Mouse (Mus musculus): ENCODE results near the gene Sox4. TPM values are rescaled to one million over a fixed set of nuclear protein-coding genes. Genes with fewer than 3 reads are reported as not detected.

The Sox4 gene
- total and polyA plus RNA-seq, 2 experiments, result 0.46 to 0.60 TPM

- WGBS, result under 1% methylated on average over 98 of the region's 98 CpGs
- H3K27me3 ChIP-seq (ENCODE audit: control insufficient read depth, insufficient read depth, low read length), result peaks cover 18% of the 10 kb centered on the region
- peaks cover 8% of the 10 kb centered on the region; the same call in 1 of the 2 replicates for H3K4me1 ChIP-seq (ENCODE audit: control insufficient read depth, insufficient read depth, low read length)
- H3K79me2 ChIP-seq (ENCODE audit: control insufficient read depth, insufficient read depth, low read length), result no peaks in the 10 kb centered on the region
- H3K9ac ChIP-seq (ENCODE audit: low read depth, low read length), result peak overlapping the region; percentile 73
- DNase-seq (ENCODE audit: extremely low read depth, low read depth, low spot score), result peak; percentile 21
- peak overlapping the region; percentile 26 for H3K27ac ChIP-seq (replicated peaks; ENCODE audit: insufficient read depth, low read depth, low read length)
- TF ChIP-seq CTCF (IDR thresholded peaks at IDR 0.05; ENCODE audit: low read depth, low read length), result 0 out of 2 replicates have a peak, but pooled peaks have one; percentile 7
- TF ChIP-seq POLR2A (IDR thresholded peaks at IDR 0.05; ENCODE audit: extremely low read depth, insufficient read depth, low read length), result no peak
- H3K36me3 ChIP-seq (ENCODE audit: control insufficient read depth, insufficient read depth, low read length), result no peaks in the 10 kb centered on the region
- H3K4me3 ChIP-seq (ENCODE audit: insufficient read depth, low read depth, low read length), result peak overlapping the region; percentile 76
Measured at GRCm38 (mm10) chr13:28952576-28953571, 639 bp downstream of the Sox4 start.

- Histone ChIP-seq H3K79me2 (ENCODE audit: control insufficient read depth, insufficient read depth, low read length) (no peaks in the 10 kb centered on the region), H3K27ac (replicated peaks; ENCODE audit: insufficient read depth, low read depth, low read length) (no peak overlapping the region), H3K4me3 (ENCODE audit: insufficient read depth, low read depth, low read length) (peak overlapping the region; percentile 76), H3K36me3 (ENCODE audit: control insufficient read depth, insufficient read depth, low read length) (no peaks in the 10 kb centered on the region), H3K4me1 (ENCODE audit: control insufficient read depth, insufficient read depth, low read length) (peaks cover 8% of the 10 kb centered on the region; the same call in 1 of the 2 replicates), H3K9ac (ENCODE audit: low read depth, low read length) (peak overlapping the region; percentile 73), H3K27me3 (ENCODE audit: control insufficient read depth, insufficient read depth, low read length) (peaks cover 18% of the 10 kb centered on the region)
- WGBS, result 2% methylated on average over 92 of the region's 92 CpGs
- DNase-seq (ENCODE audit: extremely low read depth, low read depth, low spot score), result no peak
- no peak for TF ChIP-seq POLR2A (IDR thresholded peaks at IDR 0.05; ENCODE audit: extremely low read depth, insufficient read depth, low read length)
- TF ChIP-seq CTCF (IDR thresholded peaks at IDR 0.05; ENCODE audit: low read depth, low read length), result no peak
Measured at GRCm38 (mm10) chr13:28951691-28952575, 1.6 kb downstream of the Sox4 start.

DNA sequence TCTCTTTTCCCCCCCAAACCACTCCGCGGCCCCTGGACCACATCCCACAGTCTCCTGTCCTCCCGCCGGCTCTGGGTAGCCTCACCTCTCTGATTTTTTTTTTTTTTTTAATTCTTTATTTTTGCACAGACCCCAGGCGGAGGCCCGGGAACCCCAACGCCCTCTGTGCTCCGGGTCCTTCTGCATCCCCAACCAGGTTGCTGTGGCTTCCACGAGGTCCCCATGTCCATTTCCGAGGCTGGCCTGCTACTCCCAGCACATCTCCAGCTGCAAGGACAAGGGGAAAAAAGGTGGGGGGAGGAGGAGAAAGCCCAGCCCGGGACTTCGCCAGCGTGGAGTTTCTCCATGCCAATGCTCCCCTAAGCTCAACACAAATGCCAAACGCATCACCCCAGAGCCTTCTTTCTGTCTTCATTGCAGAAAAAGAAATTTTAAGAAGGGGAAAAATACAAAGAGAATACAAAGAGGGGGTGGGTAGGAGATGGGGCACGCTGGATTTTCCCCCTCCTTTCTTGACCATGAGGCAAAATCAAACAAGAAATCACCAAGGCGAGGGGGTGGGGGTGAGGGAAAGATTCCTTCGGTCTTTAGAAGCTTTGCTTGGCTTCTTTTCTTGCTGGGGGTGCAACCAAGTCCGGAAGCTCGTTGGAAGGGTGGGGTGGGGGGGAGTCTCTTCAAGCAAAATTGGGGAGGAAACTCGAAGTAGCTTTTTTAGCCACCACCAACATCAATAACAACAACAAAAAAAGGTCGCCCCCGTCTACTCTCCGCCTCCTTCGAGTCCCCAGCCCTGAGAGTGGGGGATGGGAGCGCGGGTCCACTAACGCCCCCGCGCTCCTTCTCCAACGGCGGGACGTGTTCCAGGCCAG is 2.7 kb downstream of the Sox4 start:
- Histone ChIP-seq H3K27me3 (ENCODE audit: control insufficient read depth, insufficient read depth, low read length) (peaks cover 18% of the 10 kb centered on the region), H3K4me3 (ENCODE audit: insufficient read depth, low read depth, low read length) (peak overlapping the region; percentile 54), H3K27ac (replicated peaks; ENCODE audit: insufficient read depth, low read depth, low read length) (no peak overlapping the region), H3K9ac (ENCODE audit: low read depth, low read length) (peak overlapping the region; percentile 26; the same call in 1 of the 2 replicates), H3K36me3 (ENCODE audit: control insufficient read depth, insufficient read depth, low read length) (no peaks in the 10 kb centered on the region), H3K4me1 (ENCODE audit: control insufficient read depth, insufficient read depth, low read length) (peaks cover 8% of the 10 kb centered on the region; the same call in 1 of the 2 replicates), H3K79me2 (ENCODE audit: control insufficient read depth, insufficient read depth, low read length) (no peaks in the 10 kb centered on the region)
- TF ChIP-seq POLR2A (IDR thresholded peaks at IDR 0.05; ENCODE audit: extremely low read depth, insufficient read depth, low read length) (no peak), CTCF (IDR thresholded peaks at IDR 0.05; ENCODE audit: low read depth, low read length) (no peak)
- DNase-seq (ENCODE audit: extremely low read depth, low read depth, low spot score), result no peak
- WGBS, result 3% methylated on average over 32 of the region's 32 CpGs

DNA sequence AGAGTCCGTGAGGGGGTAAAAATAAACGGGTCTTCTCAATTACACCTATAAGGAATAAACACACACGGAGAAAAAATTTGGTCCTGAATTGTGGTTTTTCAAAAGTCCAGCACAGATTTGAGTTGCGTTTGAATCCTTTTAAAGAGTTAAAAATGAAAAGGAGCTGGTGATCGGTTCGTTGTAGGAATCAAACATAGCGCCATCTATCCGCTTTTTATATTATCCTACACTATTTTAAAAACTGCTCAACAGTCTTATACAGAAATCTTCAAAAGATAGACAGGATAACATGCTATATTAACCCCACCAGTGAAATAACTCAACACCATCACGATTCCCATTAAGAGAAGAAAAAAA is 3.3 kb downstream of the Sox4 start:
- no peak overlapping the region for H3K27ac ChIP-seq (replicated peaks; ENCODE audit: insufficient read depth, low read depth, low read length)
- no peaks in the 10 kb centered on the region for H3K36me3 ChIP-seq (ENCODE audit: control insufficient read depth, insufficient read depth, low read length)
- no peaks in the 10 kb centered on the region for H3K79me2 ChIP-seq (ENCODE audit: control insufficient read depth, insufficient read depth, low read length)
- WGBS, result 5% methylated on average over 9 of the region's 9 CpGs
- DNase-seq (ENCODE audit: extremely low read depth, low read depth, low spot score), result no peak
- TF ChIP-seq CTCF (IDR thresholded peaks at IDR 0.05; ENCODE audit: low read depth, low read length) (no peak), POLR2A (IDR thresholded peaks at IDR 0.05; ENCODE audit: extremely low read depth, insufficient read depth, low read length) (no peak)
- H3K27me3 ChIP-seq (ENCODE audit: control insufficient read depth, insufficient read depth, low read length), result peaks cover 18% of the 10 kb centered on the region
- H3K4me3 ChIP-seq (ENCODE audit: insufficient read depth, low read depth, low read length), result peak overlapping the region; percentile 52; the same call in 1 of the 2 replicates
- H3K4me1 ChIP-seq (ENCODE audit: control insufficient read depth, insufficient read depth, low read length), result peaks cover 8% of the 10 kb centered on the region; the same call in 1 of the 2 replicates
- no peak overlapping the region for H3K9ac ChIP-seq (ENCODE audit: low read depth, low read length)

Data from liver, adult 2 months (tissue).